Mouse (Mus musculus) brown adipose tissue, adult 24 weeks (tissue): ENCODE measurements at regions not wholly inside any gene's neighbourhood (a gene's known extent, or its start where the extent isn't known, plus 50 kb on each side); places are given as distances from the start of the nearest gene placed in this dataset.

Source experiments
- H3K27ac ChIP-seq: fragments of 200-500 bp; replicated peaks from 2 replicates; pipeline ENCODE4 v1.5.1; 2012; ENCODE audit warnings: low read depth, mild to moderate bottlenecking, low read length
- H3K4me1 ChIP-seq: fragments of 200-500 bp; 2 replicates; pipeline ENCODE4 v1.6.1; 2012; ENCODE audit warnings: low read length, mixed read lengths; ENCODE audit not compliant: control insufficient read depth, insufficient read depth, insufficient read length
- H3K4me3 ChIP-seq: fragments of 200-500 bp; 2 replicates; pipeline ENCODE4 v1.5.1; 2012; ENCODE audit warnings: low read depth, mild to moderate bottlenecking, low read length, moderate library complexity; ENCODE audit not compliant: insufficient read depth

GRCm38 (mm10) chr13:60237091-60237490, 59.9 kb upstream of the Gas1 start:
- no peak overlapping the region for H3K27ac ChIP-seq
- no peak overlapping the region for H3K4me3 ChIP-seq
- H3K4me1 ChIP-seq = no peaks in the 10 kb centered on the region

GRCm38 (mm10) chr13:60242447-60243109, 65.4 kb upstream of the Gas1 start:
- no peak overlapping the region for H3K4me3 ChIP-seq
- H3K4me1 ChIP-seq = no peaks in the 10 kb centered on the region; the same call in 1 of the 2 replicates
- H3K27ac ChIP-seq = no peak overlapping the region

GRCm38 (mm10) chr13:60243110-60243481, 65.9 kb upstream of the Gas1 start:
- Histone ChIP-seq H3K27ac (no peak overlapping the region), H3K4me1 (no peaks in the 10 kb centered on the region; the same call in 1 of the 2 replicates), H3K4me3 (no peak overlapping the region)

DNA sequence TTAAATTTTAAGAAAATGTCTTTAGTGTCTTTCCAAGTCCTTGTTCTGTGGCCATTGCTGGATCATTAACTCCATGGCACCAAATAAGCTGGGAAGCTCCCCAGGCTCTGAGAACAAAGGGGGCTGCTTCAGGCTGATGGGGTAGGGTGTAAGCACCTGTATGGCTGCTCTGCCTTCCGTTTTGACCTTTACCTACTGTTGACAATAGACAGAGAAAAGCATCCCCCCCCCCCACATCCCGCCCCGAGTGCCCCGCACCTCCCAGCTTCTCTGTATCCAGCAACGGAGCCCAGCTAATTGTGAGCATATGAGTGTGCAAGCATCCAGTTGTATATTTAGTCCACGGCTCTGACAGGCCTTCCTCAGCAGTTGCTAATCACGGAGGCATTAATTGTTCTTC, 78.0 kb upstream of the Gas1 start:
- H3K4me3 ChIP-seq = no peak overlapping the region
- no peak overlapping the region for H3K27ac ChIP-seq

DNA sequence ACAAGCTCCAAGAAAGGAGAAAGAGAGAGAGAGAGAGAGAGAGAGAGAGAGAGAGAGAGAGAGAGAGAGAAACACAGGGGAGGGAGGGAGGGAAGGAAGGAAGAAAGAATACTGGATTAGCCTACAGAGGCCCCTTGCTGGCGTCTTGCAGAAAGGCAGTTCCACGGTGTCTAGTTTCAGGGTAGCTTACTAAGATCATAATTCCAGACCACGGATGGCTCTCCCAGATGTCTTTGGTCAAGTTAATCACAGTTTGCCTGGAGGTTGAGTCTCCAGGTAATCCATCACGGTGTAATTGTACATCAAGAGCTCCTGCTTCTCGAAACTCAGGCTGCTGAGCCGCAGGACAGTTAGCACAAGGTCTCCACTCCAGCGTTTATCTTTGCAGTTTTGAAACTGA, 78.5 kb upstream of the Gas1 start:
- H3K27ac ChIP-seq = no peak overlapping the region
- H3K4me3 ChIP-seq = no peak overlapping the region
- no peaks in the 10 kb centered on the region; the same call in 1 of the 2 replicates for H3K4me1 ChIP-seq

More for the DNA sequence above, 78.0 kb upstream of the Gas1 start:
- H3K4me1 ChIP-seq = no peaks in the 10 kb centered on the region; the same call in 1 of the 2 replicates

DNA sequence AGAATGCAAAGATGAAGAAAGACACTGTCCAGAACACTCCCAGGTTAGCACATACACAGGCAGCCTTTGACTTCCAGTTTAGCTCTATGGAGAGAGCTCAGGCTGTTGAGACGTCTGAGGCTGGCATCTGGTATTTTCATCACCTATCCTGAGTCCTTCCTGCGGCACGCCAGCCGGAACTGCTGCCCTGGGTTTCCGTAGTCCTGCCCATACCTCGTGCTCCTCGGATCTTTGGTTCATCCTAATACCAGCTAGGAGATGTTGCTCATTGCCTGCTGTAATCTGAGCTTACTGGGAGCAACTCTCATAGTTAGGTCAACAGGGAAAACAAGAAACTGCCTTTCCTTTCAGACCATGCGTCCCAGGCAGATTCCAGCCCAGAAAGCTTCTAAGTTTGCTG, 79.8 kb upstream of the Gas1 start:
- Histone ChIP-seq H3K4me1 (no peaks in the 10 kb centered on the region; the same call in 1 of the 2 replicates), H3K27ac (no peak overlapping the region), H3K4me3 (no peak overlapping the region)

GRCm38 (mm10) chr13:60257878-60258277, 80.7 kb upstream of the Gas1 start:
- no peak overlapping the region for H3K4me3 ChIP-seq
- H3K27ac ChIP-seq = no peak overlapping the region
- no peaks in the 10 kb centered on the region; the same call in 1 of the 2 replicates for H3K4me1 ChIP-seq

- no peak overlapping the region for H3K4me3 ChIP-seq
- H3K4me1 ChIP-seq = no peaks in the 10 kb centered on the region
- peak overlapping the region; percentile 67 for H3K27ac ChIP-seq
Measured at GRCm38 (mm10) chr13:60262449-60263028, 85.4 kb upstream of the Gas1 start.

DNA sequence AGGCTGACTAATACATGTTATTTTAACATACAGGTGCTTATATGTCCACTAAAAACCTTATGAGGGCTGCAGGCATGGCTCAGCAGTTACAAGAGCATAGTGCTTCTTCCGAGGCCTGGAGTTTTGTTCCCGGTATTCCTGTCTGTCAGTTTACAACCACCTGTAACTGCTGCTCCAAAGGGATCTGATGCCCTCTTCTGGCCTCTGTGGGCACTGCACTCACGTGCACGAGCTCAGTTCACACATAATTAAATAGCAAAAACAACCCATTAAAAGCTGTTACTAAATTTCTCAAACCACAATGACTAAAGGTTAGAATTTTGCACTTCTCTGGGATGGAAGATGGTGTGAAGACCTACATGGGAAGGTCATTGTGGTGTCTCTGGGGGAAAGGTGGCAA, 87.3 kb upstream of the Gas1 start:
- Histone ChIP-seq H3K4me1 (no peaks in the 10 kb centered on the region), H3K27ac (no peak overlapping the region), H3K4me3 (no peak overlapping the region)

DNA sequence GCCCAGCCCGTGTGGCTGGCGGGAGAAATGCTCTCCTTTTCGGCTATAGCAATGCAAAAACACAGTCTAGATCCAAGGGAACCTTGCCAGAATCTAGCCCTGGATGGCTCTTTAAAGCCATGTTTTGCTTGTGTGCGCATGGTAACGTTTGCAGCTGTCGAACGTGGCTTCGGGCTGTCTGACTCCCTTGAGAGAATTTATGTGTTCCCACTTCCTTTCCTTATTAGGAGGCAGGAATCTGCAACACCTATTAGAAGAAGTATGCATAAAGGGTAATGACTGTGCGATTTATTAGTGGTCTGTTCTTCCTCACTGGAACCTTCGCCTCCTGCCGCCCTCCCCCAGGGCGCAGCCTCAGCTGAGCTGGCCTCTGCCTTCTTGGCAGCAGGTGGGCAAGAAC, 90.4 kb upstream of the Gas1 start:
- H3K27ac ChIP-seq = no peak overlapping the region

DNA sequence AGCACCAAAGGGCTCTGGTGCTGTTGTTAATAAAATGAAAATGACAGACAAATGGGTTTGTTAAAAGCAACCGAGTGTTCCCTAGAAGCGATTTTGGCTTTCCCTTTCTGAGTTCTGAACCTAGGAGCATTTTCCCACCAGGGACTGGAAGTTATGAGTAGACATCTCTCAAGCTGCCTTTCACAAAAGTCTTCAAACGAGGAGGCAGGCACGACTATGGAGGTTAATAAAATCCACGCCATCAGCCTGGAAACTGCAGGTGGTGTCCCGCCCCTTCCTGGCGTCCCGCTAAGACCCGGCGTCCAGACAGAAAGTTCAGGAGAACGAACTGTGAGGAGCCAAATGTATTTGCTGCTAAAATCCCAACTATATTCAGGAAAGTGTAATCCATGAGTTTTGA, 91.1 kb upstream of the Gas1 start:
- H3K4me3 ChIP-seq = no peak overlapping the region
- no peak overlapping the region for H3K27ac ChIP-seq
- H3K4me1 ChIP-seq = 0 out of 2 replicates have a peak, but pooled peaks cover 2% of the 10 kb centered on the region

More for the DNA sequence above, 90.4 kb upstream of the Gas1 start:
- Histone ChIP-seq H3K4me1 (no peaks in the 10 kb centered on the region), H3K4me3 (no peak overlapping the region)

DNA sequence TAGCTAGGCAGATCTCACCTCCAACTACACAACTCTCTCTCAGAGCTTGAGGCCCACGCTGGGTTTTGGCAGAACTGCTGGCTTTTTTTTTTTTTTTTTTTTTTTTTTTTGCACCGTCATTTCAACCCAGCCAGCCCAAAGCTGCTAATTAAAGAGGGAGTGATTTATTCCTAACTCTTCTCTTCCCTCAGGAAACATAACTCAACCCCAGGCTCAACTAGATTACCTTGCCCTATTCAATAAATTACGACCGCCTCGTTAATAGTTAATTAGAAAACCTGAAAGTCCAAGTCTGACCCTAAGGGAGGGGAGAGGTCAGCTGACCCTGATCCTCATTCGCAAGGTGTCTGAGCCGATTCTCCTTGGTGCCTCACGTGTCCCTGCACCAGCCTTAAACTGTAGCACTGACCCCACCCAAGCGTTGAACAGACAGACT, 92.3 kb upstream of the Gas1 start:
- H3K27ac ChIP-seq = no peak overlapping the region
- 0 out of 2 replicates have a peak, but pooled peaks cover 2% of the 10 kb centered on the region for H3K4me1 ChIP-seq
- no peak overlapping the region for H3K4me3 ChIP-seq

- H3K4me1 ChIP-seq = 0 out of 2 replicates have a peak, but pooled peaks cover 2% of the 10 kb centered on the region
- no peak overlapping the region for H3K4me3 ChIP-seq
- H3K27ac ChIP-seq = no peak overlapping the region
Measured at GRCm38 (mm10) chr13:60270526-60270925, 93.4 kb upstream of the Gas1 start.

DNA sequence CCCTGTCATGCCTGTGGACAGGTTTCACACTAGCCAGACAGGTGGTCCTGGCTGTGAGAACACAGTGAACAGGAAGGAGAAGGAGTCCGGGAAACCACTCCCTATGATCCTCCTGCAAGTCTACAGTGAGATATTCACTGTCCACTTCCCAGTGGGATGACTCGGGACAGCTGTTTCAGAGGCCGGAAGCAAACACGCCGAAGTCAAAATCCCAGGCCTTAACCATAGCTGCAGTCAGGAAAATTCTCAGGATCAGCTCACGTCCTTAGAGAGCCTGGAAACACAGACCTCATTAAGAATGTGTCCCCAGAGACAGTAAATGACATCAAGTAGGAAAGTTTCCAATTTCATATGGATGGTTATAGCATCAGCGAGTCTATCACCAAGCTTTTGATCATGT, 96.2 kb upstream of the Gas1 start:
- Histone ChIP-seq H3K4me3 (no peak overlapping the region), H3K27ac (peak overlapping the region; percentile 79), H3K4me1 (0 out of 2 replicates have a peak, but pooled peaks cover 2% of the 10 kb centered on the region)

DNA sequence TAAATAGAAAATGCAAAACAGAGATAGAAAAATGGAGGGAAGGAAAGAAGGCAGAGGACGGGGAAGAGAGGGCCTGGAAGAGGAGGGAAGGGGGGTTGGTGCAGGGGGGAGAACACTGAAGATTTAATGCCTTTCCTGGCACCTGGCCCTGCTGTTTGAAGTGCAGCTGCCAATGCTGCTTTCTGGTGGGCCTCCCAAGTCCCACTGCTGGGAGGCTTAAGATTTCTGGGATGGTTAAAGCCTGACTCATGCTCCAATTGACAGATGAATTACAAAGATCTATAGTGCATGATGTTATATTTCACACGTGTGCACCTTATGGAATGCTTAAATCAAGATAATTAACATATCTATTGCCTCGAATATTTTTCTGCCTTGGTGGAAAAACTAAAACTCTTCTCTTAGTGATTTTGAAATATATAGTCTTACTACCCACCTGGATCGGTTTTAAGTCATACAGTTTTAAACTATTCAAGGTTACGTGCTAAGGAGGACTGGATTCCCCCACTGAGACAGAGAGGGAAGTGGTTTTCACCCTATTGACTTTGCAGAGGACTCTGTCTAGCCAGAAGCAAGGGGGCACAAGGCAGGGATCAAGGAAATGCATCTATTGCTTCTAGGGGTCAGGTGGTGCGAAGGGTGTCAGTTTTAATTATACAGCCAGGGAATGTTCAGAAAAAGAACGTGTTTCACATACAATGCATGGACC, 105.5 kb upstream of the Gas1 start:
- no peak overlapping the region for H3K4me3 ChIP-seq
- no peaks in the 10 kb centered on the region for H3K4me1 ChIP-seq
- no peak overlapping the region for H3K27ac ChIP-seq
